Mouse (Mus musculus) hindbrain, embryonic 13.5 days (tissue): ENCODE data around the gene Gm10130. TPM values are rescaled to one million over a fixed set of nuclear protein-coding genes. Genes with fewer than 3 reads are reported as not detected.
"Not testable (repeated sequence)": the region's sequence is repeated elsewhere in the genome, so short reads cannot be mapped to it uniquely, and the experiment has no call there.

Experiments used
- ATAC-seq: fragments of 200-750 bp; cut with Nextera tagmentation; 2 replicates; pipeline ENCODE4 v1.8.0; 2017; ENCODE audit warnings: moderate TSS enrichment; ENCODE audit not compliant: low FRiP score
- H3K27ac ChIP-seq: fragments of 300-500 bp; sonication (generic); 2 replicates; pipeline ENCODE4 v1.5.1; 2015; ENCODE audit warnings: inconsistent platforms, mild to moderate bottlenecking, moderate library complexity
- H3K27me3 ChIP-seq: fragments of 300-500 bp; sonication (generic); 2 replicates; pipeline ENCODE4 v1.6.1; 2015; ENCODE audit warnings: mild to moderate bottlenecking, inconsistent platforms
- H3K36me3 ChIP-seq: fragments of 300-500 bp; sonication (generic); 2 replicates; pipeline ENCODE4 v1.6.1; 2015; ENCODE audit warnings: mild to moderate bottlenecking, inconsistent platforms
- H3K4me1 ChIP-seq: fragments of 300-500 bp; sonication (generic); replicated peaks from 2 replicates; pipeline ENCODE4 v1.6.1; 2015; ENCODE audit warnings: inconsistent platforms
- H3K4me2 ChIP-seq: fragments of 300-500 bp; sonication (generic); 2 replicates; pipeline ENCODE4 v1.6.1; 2015; ENCODE audit warnings: inconsistent platforms, mild to moderate bottlenecking, moderate library complexity
- H3K4me3 ChIP-seq: fragments of 300-500 bp; sonication (generic); 2 replicates; pipeline ENCODE4 v1.5.1; 2015; ENCODE audit warnings: mild to moderate bottlenecking, inconsistent platforms
- H3K9ac ChIP-seq: fragments of 300-500 bp; sonication (generic); 2 replicates; pipeline ENCODE4 v1.6.1; 2015; ENCODE audit warnings: mild to moderate bottlenecking, inconsistent platforms
- H3K9me3 ChIP-seq: fragments of 300-500 bp; sonication (generic); 2 replicates; pipeline ENCODE4 v1.6.1; 2016; ENCODE audit warnings: inconsistent platforms
- WGBS: fragments of 180-500 bp; shearing (Covaris S2); methylation state at CpG from one replicate; pipeline ENCODE4 v1.1.7; 2015; 5-methylcytosine and 5-hydroxymethylcytosine counted together
- polyA plus RNA-seq: library from polyadenylated mRNA; unstranded; fragments of >200 nt; fragmentation: Nextera tagmentation; extraction: Ambion mirVana; gene quantifications from 2 replicates; pipeline ENCODE4 v1.2.1, GENCODE M21; 2015

The Gm10130 gene
- polyA plus RNA-seq, 1 experiment from 2014 or later, result 1.2 TPM

DNA sequence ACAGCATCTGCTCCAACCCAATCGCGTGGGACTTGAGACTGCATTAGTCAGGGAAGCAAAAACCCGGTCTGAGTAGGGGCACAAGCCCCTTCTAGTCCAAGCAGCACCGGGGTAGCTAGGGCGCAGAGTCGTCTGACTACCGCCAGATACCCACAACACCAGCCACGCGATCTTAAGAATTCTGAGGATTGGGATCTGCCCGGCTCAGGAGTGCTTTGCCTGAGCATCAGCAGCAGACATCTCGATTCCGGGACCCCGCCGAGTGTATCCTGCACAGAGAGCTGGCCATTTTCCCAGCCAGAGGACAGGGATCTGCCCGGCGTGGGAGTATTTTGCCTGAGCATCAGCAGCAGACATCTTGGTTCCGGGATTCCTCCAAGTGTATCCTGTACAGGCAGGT, 88.6 kb downstream of the Gm10130 start:
- H3K27ac ChIP-seq, H3K4me2 ChIP-seq, H3K27me3 ChIP-seq, H3K4me1 ChIP-seq, ATAC-seq, H3K9ac ChIP-seq, H3K4me3 ChIP-seq: not testable (repeated sequence)
- WGBS, result 90% methylated on average over 17 of the region's 17 CpGs
- peaks cover 24% of the 10 kb centered on the region for H3K9me3 ChIP-seq
- peaks cover 39% of the 10 kb centered on the region for H3K36me3 ChIP-seq

Other genes with a start within 250 kb of the Gm10130 start
- 11.1 and 11.2 TPM in 2 replicates for gene Zfp120, start 187.0 kb upstream of the Gm10130 start, polyA plus RNA-seq
- not detected in 2 replicates for gene Gm10770, start 144.0 kb upstream of the Gm10130 start, polyA plus RNA-seq
- gene Gm14139, start 141.9 kb upstream of the Gm10130 start, polyA plus RNA-seq, result not detected in 2 replicates
- gene Zfp937, start 105.6 kb upstream of the Gm10130 start, polyA plus RNA-seq, result 12.0 and 12.4 TPM in 2 replicates
- 3.2 and 4.3 TPM in 2 replicates for gene Gm21994, start 68.1 kb upstream of the Gm10130 start, polyA plus RNA-seq
- not detected in 2 replicates for gene Gm14124, start 66.2 kb upstream of the Gm10130 start, polyA plus RNA-seq
- gene 3300002I08Rik, start 39.1 kb downstream of the Gm10130 start, polyA plus RNA-seq, result 14.9 and 15.8 TPM in 2 replicates
- gene Zfp442, start 127.8 kb downstream of the Gm10130 start, polyA plus RNA-seq, result 8.0 and 9.3 TPM in 2 replicates
- gene Zfp345, start 161.4 kb downstream of the Gm10130 start, polyA plus RNA-seq, result not detected in 2 replicates
- 0.21 and 0.40 TPM in 2 replicates for gene Cst7, start 246.7 kb downstream of the Gm10130 start, polyA plus RNA-seq